Mouse (Mus musculus) MEL (cell line): ENCODE data around the gene Cpeb2.
A peak's percentile ranks its signal among the peaks of the same experiment; 100 is the strongest.

ENCODE experiments used
- CHD2 ChIP-seq: IDR thresholded peaks from 2 replicates; pipeline ENCODE4 v1.6.1; 2011; ENCODE audit warnings: low read length, improper control_type of control experiment
- CTCF ChIP-seq, 3 experiments: IDR thresholded peaks in 2 of 3; conservative IDR thresholded peaks in 1 of 3; 2 replicates each; pipeline ENCODE4 v1.5.1; 2011 to 2012; ENCODE audit warnings: low read length in 3 of 3, low read depth in 2 of 3, mild to moderate bottlenecking in 2 of 3, improper control_type of control experiment in 1 of 3, inconsistent platforms in 1 of 3, mixed read lengths in 1 of 3, moderate library complexity in 1 of 3; ENCODE audit not compliant: control insufficient read depth in 1 of 3, insufficient read depth in 1 of 3, poor library complexity in 1 of 3, severe bottlenecking in 1 of 3
- E2F4 ChIP-seq: IDR thresholded peaks from 2 replicates; pipeline ENCODE4 v1.6.1; 2011; ENCODE audit warnings: low read depth, low read length, improper control_type of control experiment, borderline replicate concordance
- EP300 ChIP-seq, 2 experiments: IDR thresholded peaks; 2 replicates each; pipeline ENCODE4 v1.6.1; 2011; ENCODE audit warnings: improper control_type of control experiment in 2 of 2, low read length in 2 of 2, low read depth in 1 of 2, mild to moderate bottlenecking in 1 of 2
- ETS1 ChIP-seq: IDR thresholded peaks from 2 replicates; pipeline ENCODE4 v1.6.1; 2012; ENCODE audit warnings: low read depth, mild to moderate bottlenecking, inconsistent platforms, low read length, improper control_type of control experiment, moderate library complexity
- MYC ChIP-seq: IDR thresholded peaks from 2 replicates; pipeline ENCODE4 v1.6.1; 2011; ENCODE audit warnings: low read depth, mild to moderate bottlenecking, low read length, improper control_type of control experiment, moderate library complexity
- NELFE ChIP-seq: IDR thresholded peaks from 2 replicates; pipeline ENCODE4 v1.6.1; 2011; ENCODE audit warnings: low read depth, low read length, improper control_type of control experiment
- POLR2A ChIP-seq, 2 experiments: IDR thresholded peaks; 2 replicates each; pipeline ENCODE4 v1.6.1; 2011 to 2012; ENCODE audit warnings: low read length in 2 of 2, mild to moderate bottlenecking in 2 of 2, control low read depth in 1 of 2, improper control_type of control experiment in 1 of 2, low read depth in 1 of 2, moderate library complexity in 1 of 2; ENCODE audit not compliant: control insufficient read depth in 1 of 2, insufficient read depth in 1 of 2, poor library complexity in 1 of 2
- POLR2AphosphoS5 ChIP-seq: IDR thresholded peaks from 2 replicates; pipeline ENCODE4 v1.6.1; 2012; ENCODE audit warnings: low read depth, borderline replicate concordance, mild to moderate bottlenecking, inconsistent platforms, low read length, moderate library complexity, mixed read lengths
- RCOR1 ChIP-seq: IDR thresholded peaks from 2 replicates; pipeline ENCODE4 v1.6.1; 2012; ENCODE audit warnings: low read depth, mild to moderate bottlenecking, inconsistent platforms, low read length, improper control_type of control experiment
- SMC3 ChIP-seq: IDR thresholded peaks from 2 replicates; pipeline ENCODE4 v1.6.1; 2011; ENCODE audit warnings: low read depth, low read length, improper control_type of control experiment
- TBP ChIP-seq: IDR thresholded peaks from 2 replicates; pipeline ENCODE4 v1.8.0; 2011; ENCODE audit warnings: low read depth, low read length, improper control_type of control experiment
- ZC3H11A ChIP-seq: IDR thresholded peaks from 2 replicates; pipeline ENCODE4 v1.6.1; 2012; ENCODE audit warnings: low read depth, mild to moderate bottlenecking, inconsistent platforms, low read length, improper control_type of control experiment
- ZNF384 ChIP-seq: IDR thresholded peaks from 2 replicates; pipeline ENCODE4 v1.6.1; 2012; ENCODE audit warnings: low read depth, mild to moderate bottlenecking, inconsistent platforms, low read length, improper control_type of control experiment

GRCm38 (mm10) chr5:43337212-43337611 lies 104.2 kb downstream of the Cpeb2 start:
- TF ChIP-seq CTCF (IDR thresholded peaks at IDR 0.05 in 2 of 3, conservative IDR thresholded peaks at IDR 0.05 in 1 of 3; ENCODE audit: control insufficient read depth in 1 of 3, insufficient read depth in 1 of 3, low read depth in 2 of 3, low read length in 3 of 3, poor library complexity in 1 of 3, severe bottlenecking in 1 of 3) (no peak), ZC3H11A (0 out of 2 replicates have a peak, but pooled peaks have one; percentile 2), POLR2AphosphoS5 (no peak), NELFE (no peak), POLR2A (IDR thresholded peaks at IDR 0.05; ENCODE audit: control insufficient read depth in 1 of 2, insufficient read depth in 1 of 2, low read depth in 1 of 2, low read length in 2 of 2, poor library complexity in 1 of 2) (no peak), EP300 (IDR thresholded peaks at IDR 0.05; ENCODE audit: low read depth in 1 of 2, low read length in 2 of 2) (peak; percentile 89 to 92), ZNF384 (no peak), RCOR1 (peak; percentile 58; the same call in 1 of the 2 replicates), E2F4 (no peak), MYC (no peak), CHD2 (no peak), SMC3 (no peak), TBP (no peak), ETS1 (peak; percentile 79)
